Mouse (Mus musculus) ovary, postnatal 10 days (tissue): ENCODE results near the gene Olfr659.

Source experiments
- DNase-seq: peaks from one replicate; pipeline ENCODE4 v3.0.0; 2022; ENCODE audit warnings: low spot score

Gene Olfr659

DNA sequence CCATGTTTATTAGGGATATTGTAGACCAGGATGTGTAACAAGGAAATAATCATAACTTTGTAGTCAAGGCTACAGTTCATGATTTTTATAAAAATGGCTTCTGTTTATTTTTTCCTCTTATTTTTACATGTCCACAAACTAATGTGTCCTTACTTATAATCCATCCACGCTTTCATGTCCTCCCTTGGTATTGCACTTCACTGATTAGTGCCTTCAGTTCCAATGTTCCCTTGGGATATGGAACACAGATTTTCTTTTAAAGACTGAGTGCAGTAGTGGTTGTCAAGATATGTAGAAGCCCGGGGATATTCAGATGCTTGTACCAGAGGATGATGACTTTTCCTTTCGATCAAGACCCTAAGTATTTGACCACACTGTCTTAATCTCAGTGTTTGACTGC, at the start of gene Olfr659:
Gene Olfr659 (plus strand): TSS at position 301 of the 400 bp plus-strand sequence.
- no peak for DNase-seq

GRCm38 (mm10) chr7:104624494-104624893, 42.1 kb upstream of the Olfr659 start, which contains the start of gene Olfr657:
Gene Olfr657 (plus strand): TSS chr7:104624794.
- DNase-seq = no peak

GRCm38 (mm10) chr7:104646841-104647482, 19.6 kb upstream of the Olfr659 start, which contains the start of gene Olfr658:
Gene Olfr658 (minus strand): TSS chr7:104647305.
- DNase-seq = no peak

DNA sequence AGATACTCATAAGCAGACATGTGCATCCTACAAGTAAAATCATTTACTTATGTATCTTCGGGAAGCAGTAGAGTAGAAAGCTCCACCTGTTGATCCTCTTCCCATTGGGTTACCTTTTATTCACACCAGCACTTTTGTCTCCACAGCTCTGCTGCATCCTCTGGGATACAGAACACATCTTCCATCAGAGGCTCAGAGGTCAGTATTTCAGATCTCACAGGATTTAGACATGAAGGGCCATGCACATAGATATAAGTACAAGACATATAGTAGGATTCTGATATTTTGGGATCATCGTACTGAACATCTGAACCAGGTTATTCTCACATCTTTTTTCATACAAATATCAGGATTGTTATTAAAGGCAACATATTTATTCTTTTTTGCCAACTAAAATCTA, 19.6 kb downstream of the Olfr659 start, which contains the start of gene Olfr661:
Gene Olfr661 (plus strand): TSS at position 301 of the 400 bp plus-strand sequence.
- no peak for DNase-seq
